Mouse (Mus musculus) ovary, adult 2 months (tissue): ENCODE measurements around the gene Il3ra. TPM values are rescaled to one million over a fixed set of nuclear protein-coding genes. Genes with fewer than 3 reads are reported as not detected.

Experiments used
- polyA plus RNA-seq: library from polyadenylated mRNA; depleted of rRNA; stranded (reverse); fragments of >200 nt; gene quantifications from 2 replicates; pipeline ENCODE4 v1.2.3, GENCODE M21; 2012; rRNA removed

Il3ra gene
- polyA plus RNA-seq: 67.2 and 80.5 TPM in 2 replicates

DNA sequence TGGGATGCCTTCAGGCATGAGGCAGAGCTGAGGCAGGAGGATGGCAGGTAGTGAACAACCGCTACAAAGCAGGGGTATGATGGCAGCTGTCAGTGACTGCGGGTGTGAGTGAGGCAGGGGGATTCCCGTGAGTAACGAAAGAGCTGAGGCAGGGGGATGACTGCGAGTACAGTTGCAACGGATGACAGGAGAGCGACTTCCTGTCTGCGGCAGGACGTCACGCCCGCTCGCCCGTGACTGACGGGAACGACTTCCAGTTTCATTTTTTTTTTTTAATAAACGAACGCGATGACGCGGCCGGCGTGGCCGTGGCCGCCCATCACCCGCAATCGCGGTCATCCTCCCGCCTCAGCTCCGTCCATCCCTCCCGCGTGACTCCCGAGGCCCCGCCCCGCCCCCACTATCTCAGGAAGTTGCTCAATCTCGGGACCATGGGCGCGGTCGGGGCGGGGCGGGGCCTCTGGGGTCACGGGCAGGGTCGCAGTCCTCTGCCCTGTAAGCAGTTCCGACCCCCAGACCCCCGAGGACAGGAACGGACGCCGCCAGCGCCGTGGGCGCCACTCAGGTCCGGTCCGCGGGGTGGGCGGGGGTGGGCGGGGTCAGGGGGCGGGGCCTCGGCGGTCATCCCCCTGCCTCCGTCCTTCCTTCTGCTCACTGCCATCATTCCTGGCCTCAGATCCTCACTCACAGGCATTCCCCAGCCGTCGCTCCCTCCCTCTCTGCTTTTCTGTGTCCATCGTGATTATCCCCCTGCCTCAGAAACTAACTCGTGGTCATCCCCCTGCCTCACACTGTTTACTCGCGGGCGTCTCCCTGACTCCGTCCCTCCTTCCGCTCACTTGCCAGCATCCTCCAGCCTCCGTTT, at the start of gene Il3ra:
Il3ra (plus strand) TSS at position 328 of the 865 bp plus-strand sequence.

DNA sequence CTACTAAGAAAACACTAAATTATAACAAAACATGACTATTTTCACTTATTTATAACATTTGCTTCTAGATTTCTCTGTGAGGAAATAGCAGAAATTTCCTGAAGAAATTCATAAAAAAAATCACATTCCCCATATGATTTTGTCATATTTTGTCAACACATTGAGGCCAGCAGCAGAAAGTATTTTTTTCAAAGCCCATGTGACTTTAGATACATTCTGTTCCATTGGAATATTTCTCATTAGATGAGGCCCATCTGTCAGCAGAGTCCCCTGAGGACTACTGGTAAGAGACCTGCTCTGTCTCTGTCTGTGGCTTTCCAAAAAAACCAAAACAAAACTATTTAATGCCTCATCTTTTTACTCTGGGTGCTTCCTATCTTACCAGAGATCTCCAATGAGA, 23.5 kb upstream of the Il3ra start, which contains the start of gene Olfr31:
Olfr31 (plus strand) TSS at position 301 of the 400 bp plus-strand sequence.

DNA sequence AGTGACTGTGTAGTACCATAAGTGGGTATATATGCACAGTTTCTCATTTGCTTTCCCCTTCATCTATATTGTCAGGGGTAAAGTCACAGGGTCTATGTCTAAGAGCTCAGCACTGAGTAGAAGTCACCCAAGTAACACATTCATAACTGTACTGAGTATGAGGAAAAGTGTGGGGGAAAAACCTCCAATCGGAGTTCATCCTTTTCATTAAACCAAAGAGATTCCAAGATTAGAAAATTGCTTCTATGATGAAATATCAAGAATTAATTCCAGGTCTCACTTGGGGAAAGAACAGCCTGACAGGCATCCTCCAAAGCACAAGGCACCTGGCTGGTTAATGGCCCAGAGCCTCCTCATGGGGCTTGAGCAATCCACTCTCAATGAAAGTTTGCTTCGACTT, 54.9 kb downstream of the Il3ra start, which contains the start of gene Olfr721-ps1:
Olfr721-ps1 (plus strand) TSS at position 301 of the 400 bp plus-strand sequence.

Other genes starting within 250 kb of the Il3ra start
- gene Psmd6, start 225.3 kb upstream of the Il3ra start, polyA plus RNA-seq: 22.1 and 28.8 TPM in 2 replicates
- not detected in 2 replicates for gene Olfr720, start 159.4 kb upstream of the Il3ra start, polyA plus RNA-seq
- not detected in 2 replicates for gene Olfr31, start 23.4 kb upstream of the Il3ra start, polyA plus RNA-seq
- gene Olfr721-ps1, start 55.0 kb downstream of the Il3ra start, polyA plus RNA-seq: not detected in 2 replicates